Mouse (Mus musculus): Measurements from ENCODE around the gene Magi1. TPM values are rescaled to one million over a fixed set of nuclear protein-coding genes. Genes with fewer than 3 reads are reported as not detected.
A peak's percentile ranks its signal among the peaks of the same experiment; 100 is the strongest.

Magi1 gene
- total and polyA plus RNA-seq, 2 experiments from 2014 or later, result 16.4 to 53.0 TPM

- Histone ChIP-seq H3K36me3 (ENCODE audit: insufficient read depth) (no peaks in the 10 kb centered on the region), H3K9me3 (ENCODE audit: low read length) (no peaks in the 10 kb centered on the region), H3K4me3 (ENCODE audit: low read depth, low read length) (no peak overlapping the region), H3K4me2 (ENCODE audit: low read depth) (no peak overlapping the region), H3K9ac (no peak overlapping the region), H3K27me3 (ENCODE audit: insufficient read depth, low read length) (no peaks in the 10 kb centered on the region), H3K27ac (ENCODE audit: low read depth, low read length) (no peak overlapping the region), H3K4me1 (ENCODE audit: insufficient read depth) (no peaks in the 10 kb centered on the region)
- 16% methylated on average over 4 of the region's 4 CpGs for WGBS
- ATAC-seq (peak; percentile 61; the same call in 1 of the 2 replicates), DNase-seq (peak; percentile 90)
- peak; percentile 96 for TF ChIP-seq CTCF (IDR thresholded peaks at IDR 0.05; ENCODE audit: low read depth)
Observed at GRCm38 (mm10) chr6:94080933-94081545, 202.7 kb downstream of the Magi1 start.

- ATAC-seq (no peak), DNase-seq (no peak)
- no peak overlapping the region for H3K4me2 ChIP-seq (ENCODE audit: low read depth)
- no peak for TF ChIP-seq CTCF (IDR thresholded peaks at IDR 0.05; ENCODE audit: low read depth)
- H3K4me1 ChIP-seq (ENCODE audit: insufficient read depth), result no peaks in the 10 kb centered on the region; the same call in 1 of the 2 replicates
- no peaks in the 10 kb centered on the region for H3K9me3 ChIP-seq (ENCODE audit: low read length)
- H3K27ac ChIP-seq (ENCODE audit: low read depth, low read length), result no peak overlapping the region
- no peak overlapping the region for H3K4me3 ChIP-seq (ENCODE audit: low read depth, low read length)
- H3K36me3 ChIP-seq (ENCODE audit: insufficient read depth), result no peaks in the 10 kb centered on the region
- H3K9ac ChIP-seq, result no peak overlapping the region
- no peaks in the 10 kb centered on the region for H3K27me3 ChIP-seq (ENCODE audit: insufficient read depth, low read length)
- WGBS, result 38% methylated on average over 8 of the region's 8 CpGs
Observed at GRCm38 (mm10) chr6:94078934-94079333, 204.8 kb downstream of the Magi1 start.

GRCm38 (mm10) chr6:94077013-94077412 is 206.7 kb downstream of the Magi1 start:
- no peak overlapping the region for H3K9ac ChIP-seq
- no peaks in the 10 kb centered on the region for H3K36me3 ChIP-seq (ENCODE audit: insufficient read depth)
- 96% methylated on average over 3 of the region's 3 CpGs for WGBS
- DNase-seq, result no peak
- no peak for TF ChIP-seq CTCF (IDR thresholded peaks at IDR 0.05; ENCODE audit: low read depth)
- no peak overlapping the region for H3K27ac ChIP-seq (ENCODE audit: low read depth, low read length)
- H3K27me3 ChIP-seq (ENCODE audit: insufficient read depth, low read length), result no peaks in the 10 kb centered on the region
- H3K4me2 ChIP-seq (ENCODE audit: low read depth), result no peak overlapping the region
- no peak overlapping the region for H3K4me3 ChIP-seq (ENCODE audit: low read depth, low read length)
- no peak for ATAC-seq
- H3K9me3 ChIP-seq (ENCODE audit: low read length), result no peaks in the 10 kb centered on the region
- H3K4me1 ChIP-seq (ENCODE audit: insufficient read depth), result no peaks in the 10 kb centered on the region; the same call in 1 of the 2 replicates

- no peak for ATAC-seq
- no peak for TF ChIP-seq CTCF (IDR thresholded peaks at IDR 0.05; ENCODE audit: low read depth)
- H3K27ac ChIP-seq (ENCODE audit: low read depth, low read length), result no peak overlapping the region
Observed at GRCm38 (mm10) chr6:94075990-94076389, 207.7 kb downstream of the Magi1 start.

GRCm38 (mm10) chr6:94075228-94075627 is 208.5 kb downstream of the Magi1 start:
- 27% methylated on average over 8 of the region's 8 CpGs for WGBS

More at GRCm38 (mm10) chr6:94075990-94076389, 207.7 kb downstream of the Magi1 start:
- H3K4me1 ChIP-seq (ENCODE audit: insufficient read depth), result no peaks in the 10 kb centered on the region; the same call in 1 of the 2 replicates
- no peaks in the 10 kb centered on the region for H3K27me3 ChIP-seq (ENCODE audit: insufficient read depth, low read length)
- no peak overlapping the region for H3K4me2 ChIP-seq (ENCODE audit: low read depth)
- DNase-seq, result no peak
- no peaks in the 10 kb centered on the region for H3K9me3 ChIP-seq (ENCODE audit: low read length)
- WGBS, result 95% methylated on average over 4 of the region's 4 CpGs
- no peak overlapping the region for H3K4me3 ChIP-seq (ENCODE audit: low read depth, low read length)
- H3K36me3 ChIP-seq (ENCODE audit: insufficient read depth), result no peaks in the 10 kb centered on the region
- H3K9ac ChIP-seq, result no peak overlapping the region

GRCm38 (mm10) chr6:94071676-94072075 is 212.0 kb downstream of the Magi1 start:
- no peaks in the 10 kb centered on the region; the same call in 1 of the 2 replicates for H3K4me1 ChIP-seq (ENCODE audit: insufficient read depth)
- no peaks in the 10 kb centered on the region for H3K27me3 ChIP-seq (ENCODE audit: insufficient read depth, low read length)
- DNase-seq (no peak), ATAC-seq (no peak)
- no peaks in the 10 kb centered on the region for H3K36me3 ChIP-seq (ENCODE audit: insufficient read depth)
- no peak overlapping the region for H3K27ac ChIP-seq (ENCODE audit: low read depth, low read length)
- WGBS, result 66% methylated on average over 5 of the region's 5 CpGs
- H3K4me3 ChIP-seq (ENCODE audit: low read depth, low read length), result no peak overlapping the region
- no peak overlapping the region for H3K4me2 ChIP-seq (ENCODE audit: low read depth)
- no peak for TF ChIP-seq CTCF (IDR thresholded peaks at IDR 0.05; ENCODE audit: low read depth)
- H3K9me3 ChIP-seq (ENCODE audit: low read length), result no peaks in the 10 kb centered on the region
- no peak overlapping the region for H3K9ac ChIP-seq

More at GRCm38 (mm10) chr6:94075228-94075627, 208.5 kb downstream of the Magi1 start:
- DNase-seq, result peak; percentile 46
- TF ChIP-seq CTCF (IDR thresholded peaks at IDR 0.05; ENCODE audit: low read depth), result no peak
- H3K27me3 ChIP-seq (ENCODE audit: insufficient read depth, low read length), result no peaks in the 10 kb centered on the region
- peak; percentile 77 for ATAC-seq
- H3K4me3 ChIP-seq (ENCODE audit: low read depth, low read length), result no peak overlapping the region
- H3K4me1 ChIP-seq (ENCODE audit: insufficient read depth), result no peaks in the 10 kb centered on the region; the same call in 1 of the 2 replicates
- no peaks in the 10 kb centered on the region for H3K36me3 ChIP-seq (ENCODE audit: insufficient read depth)
- no peak overlapping the region for H3K4me2 ChIP-seq (ENCODE audit: low read depth)
- H3K27ac ChIP-seq (ENCODE audit: low read depth, low read length), result no peak overlapping the region
- H3K9me3 ChIP-seq (ENCODE audit: low read length), result no peaks in the 10 kb centered on the region
- H3K9ac ChIP-seq, result no peak overlapping the region

GRCm38 (mm10) chr6:94070702-94071101 is 213.0 kb downstream of the Magi1 start:
- TF ChIP-seq CTCF (IDR thresholded peaks at IDR 0.05; ENCODE audit: low read depth), result no peak
- Histone ChIP-seq H3K36me3 (ENCODE audit: insufficient read depth) (no peaks in the 10 kb centered on the region), H3K27me3 (ENCODE audit: insufficient read depth, low read length) (no peaks in the 10 kb centered on the region), H3K4me3 (ENCODE audit: low read depth, low read length) (no peak overlapping the region), H3K9ac (no peak overlapping the region), H3K9me3 (ENCODE audit: low read length) (no peaks in the 10 kb centered on the region), H3K4me2 (ENCODE audit: low read depth) (no peak overlapping the region), H3K4me1 (ENCODE audit: insufficient read depth) (no peaks in the 10 kb centered on the region; the same call in 1 of the 2 replicates), H3K27ac (ENCODE audit: low read depth, low read length) (no peak overlapping the region)
- 66% methylated on average over 3 of the region's 3 CpGs for WGBS
- DNase-seq (peak; percentile 76), ATAC-seq (peak; percentile 82)

Measured in forebrain, postnatal 0 days (tissue).